Mouse (Mus musculus) embryonic fibroblast, embryonic 13.5 days (primary cell): ENCODE measurements around the gene Gm18336.

Source experiments
- CTCF ChIP-seq: IDR thresholded peaks from 2 replicates; pipeline ENCODE4 v1.5.1; 2011; ENCODE audit warnings: mild to moderate bottlenecking, control low read depth, low read length, moderate library complexity, borderline replicate concordance; ENCODE audit not compliant: insufficient read depth
- POLR2A ChIP-seq: IDR thresholded peaks from 2 replicates; pipeline ENCODE4 v1.6.1; 2011; ENCODE audit warnings: low read depth, mild to moderate bottlenecking, control low read depth, low read length, moderate library complexity

GRCm38 (mm10) chrX:73363291-73363690 lies 35.2 kb downstream of the Gm18336 start:
- TF ChIP-seq POLR2A (no peak), CTCF (no peak)
